Mouse (Mus musculus): ENCODE results near the gene Pde6b.

DNA sequence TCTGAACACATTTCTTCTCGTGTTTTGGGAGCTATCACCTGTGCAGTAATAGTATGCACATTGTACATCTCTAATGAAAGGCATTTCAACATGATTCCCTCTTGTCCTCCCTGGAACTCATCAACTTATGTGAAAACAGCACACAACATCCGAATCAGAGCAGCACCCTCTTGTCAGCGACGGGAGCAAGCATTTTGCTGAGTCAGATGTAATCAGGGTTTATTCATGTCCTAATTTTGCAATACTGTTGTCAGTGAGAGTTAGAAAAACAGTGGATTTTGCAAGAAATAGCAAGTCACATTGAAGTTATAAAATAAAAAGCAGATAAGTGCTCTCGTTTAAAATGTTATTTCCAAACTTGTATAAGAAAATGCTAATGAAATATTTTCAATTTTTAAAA, 14.1 kb upstream of the Pde6b start:
- no peak for TF ChIP-seq CTCF (IDR thresholded peaks at IDR 0.05; ENCODE audit: low read depth, low read length)
- TF ChIP-seq POLR2A (IDR thresholded peaks at IDR 0.05; ENCODE audit: borderline replicate concordance, low read depth, low read length): no peak

Measured in bone marrow macrophage, adult 2 months (primary cell).